Mouse (Mus musculus) layer of hippocampus, postnatal 36 days (tissue): ENCODE data around the gene Rrp1. TPM values are rescaled to one million over a fixed set of nuclear protein-coding genes. Genes with fewer than 3 reads are reported as not detected.
"Not testable (repeated sequence)": the region's sequence is repeated elsewhere in the genome, so short reads cannot be mapped to it uniquely, and the experiment has no call there.

Experiments used
- DNase-seq, 2 experiments: peaks; one replicate each; pipeline ENCODE4 v3.0.0; 2022
- total RNA-seq, 2 experiments: library from RNA; stranded (reverse); gene quantifications; 2 replicates each; pipeline ENCODE4 v1.2.3; 2021

Rrp1 gene
- total RNA-seq, 2 experiments from 2014 or later, result 337 to 355 TPM

GRCm38 (mm10) chr10:78383567-78383966 is 29.3 kb downstream of the Rrp1 start:
- DNase-seq, result no peak

GRCm38 (mm10) chr10:78378516-78378915 is 34.3 kb downstream of the Rrp1 start:
- DNase-seq, result no peak

GRCm38 (mm10) chr10:78372681-78373668 is 39.9 kb downstream of the Rrp1 start:
- DNase-seq, result no peak

GRCm38 (mm10) chr10:78371746-78372145 is 41.1 kb downstream of the Rrp1 start:
- DNase-seq, result no peak

GRCm38 (mm10) chr10:78367586-78367985 is 45.3 kb downstream of the Rrp1 start:
- DNase-seq, result no peak

- no peak for DNase-seq
Observed at GRCm38 (mm10) chr10:78366851-78367312, 46.0 kb downstream of the Rrp1 start.

- no peak for DNase-seq
Observed at GRCm38 (mm10) chr10:78366195-78366834, 46.5 kb downstream of the Rrp1 start.

GRCm38 (mm10) chr10:78365555-78365954 is 47.3 kb downstream of the Rrp1 start:
- DNase-seq, result no peak

GRCm38 (mm10) chr10:78364106-78364505 is 48.7 kb downstream of the Rrp1 start:
- no peak for DNase-seq

GRCm38 (mm10) chr10:78363366-78363765 is 49.5 kb downstream of the Rrp1 start:
- no peak for DNase-seq

- DNase-seq, result no peak
Observed at GRCm38 (mm10) chr10:78361951-78362350, 50.9 kb downstream of the Rrp1 start.

GRCm38 (mm10) chr10:78360290-78360711 is 52.5 kb downstream of the Rrp1 start:
- DNase-seq, result no peak

GRCm38 (mm10) chr10:78358999-78359398 is 53.8 kb downstream of the Rrp1 start:
- not testable (repeated sequence) for DNase-seq

- no peak for DNase-seq
Observed at GRCm38 (mm10) chr10:78358266-78358665, 54.6 kb downstream of the Rrp1 start.

GRCm38 (mm10) chr10:78357742-78358141 is 55.1 kb downstream of the Rrp1 start:
- no peak for DNase-seq

- DNase-seq, result no peak
Observed at GRCm38 (mm10) chr10:78355931-78356593, 56.8 kb downstream of the Rrp1 start.

- DNase-seq, result no peak
Observed at GRCm38 (mm10) chr10:78353196-78353595, 59.6 kb downstream of the Rrp1 start.

GRCm38 (mm10) chr10:78352666-78353030 is 60.2 kb downstream of the Rrp1 start:
- no peak for DNase-seq

- DNase-seq, result peak; percentile 64 to 72
Observed at GRCm38 (mm10) chr10:78351887-78352665, 60.8 kb downstream of the Rrp1 start, which contains the start of gene Agpat3. Gene Agpat3 (minus strand): TSS chr10:78352489.

- no peak for DNase-seq
Observed at GRCm38 (mm10) chr10:78351564-78351886, 61.3 kb downstream of the Rrp1 start.

- DNase-seq, result no peak
Observed at GRCm38 (mm10) chr10:78350796-78351556, 61.9 kb downstream of the Rrp1 start.
